Mouse (Mus musculus) forebrain, postnatal 0 days (tissue): ENCODE measurements around the gene Spag9. TPM values are rescaled to one million over a fixed set of nuclear protein-coding genes. Genes with fewer than 3 reads are reported as not detected.

Experiments
- ATAC-seq: fragments of 200-750 bp; cut with Nextera tagmentation; 2 replicates; pipeline ENCODE4 v1.8.0; 2017; ENCODE audit warnings: mild to moderate bottlenecking, moderate library complexity
- DNase-seq: peaks from one replicate; pipeline ENCODE4 v3.0.0-alpha.2; 2015
- H3K27ac ChIP-seq: fragments of 300-500 bp; sonication (generic); 2 replicates; pipeline ENCODE4 v1.5.1; 2014; ENCODE audit warnings: low read depth, mild to moderate bottlenecking, antibody characterized with exemption, low read length, moderate library complexity, mixed read lengths
- H3K27me3 ChIP-seq: fragments of 300-500 bp; sonication (generic); 2 replicates; pipeline ENCODE4 v1.6.1; 2014; ENCODE audit warnings: mild to moderate bottlenecking, low read length, mixed read lengths; ENCODE audit not compliant: insufficient read depth
- H3K36me3 ChIP-seq: fragments of 300-500 bp; sonication (generic); 2 replicates; pipeline ENCODE4 v1.6.1; 2014; ENCODE audit warnings: mild to moderate bottlenecking, moderate library complexity; ENCODE audit not compliant: insufficient read depth
- H3K4me1 ChIP-seq: fragments of 300-500 bp; sonication (generic); 2 replicates; pipeline ENCODE4 v1.6.1; 2014; ENCODE audit warnings: antibody characterized with exemption; ENCODE audit not compliant: insufficient read depth
- H3K4me2 ChIP-seq: fragments of 300-500 bp; sonication (generic); 2 replicates; pipeline ENCODE4 v1.6.1; 2014; ENCODE audit warnings: low read depth, mild to moderate bottlenecking, moderate library complexity
- H3K4me3 ChIP-seq: fragments of 300-500 bp; sonication (generic); 2 replicates; pipeline ENCODE4 v1.5.1; 2014; ENCODE audit warnings: low read depth, low read length, mixed read lengths
- H3K9ac ChIP-seq: fragments of 300-500 bp; sonication (generic); 2 replicates; pipeline ENCODE4 v1.6.1; 2014; ENCODE audit warnings: mild to moderate bottlenecking
- H3K9me3 ChIP-seq: fragments of 300-500 bp; sonication (generic); 2 replicates; pipeline ENCODE4 v1.6.1; 2016; ENCODE audit warnings: low read length
- CTCF ChIP-seq: sonication (generic); IDR thresholded peaks from 2 replicates; pipeline ENCODE4 v1.5.1; 2016; ENCODE audit warnings: antibody characterized with exemption, control low read depth, low read depth
- WGBS: fragments of 180-500 bp; shearing (Covaris S2); extraction: QIAGEN DNeasy Blood & Tissue Kit; methylation state at CpG from one replicate; pipeline ENCODE4 v1.1.7; 2014; 5-methylcytosine and 5-hydroxymethylcytosine counted together
- polyA plus RNA-seq: library from polyadenylated mRNA; unstranded; fragments of >200 nt; fragmentation: Nextera tagmentation; extraction: Ambion mirVana; gene quantifications from 2 replicates; pipeline ENCODE4 v1.2.1, GENCODE M21; 2015
- total RNA-seq: library from RNA; depleted of rRNA; stranded (reverse); fragments of >200 nt; gene quantifications from 2 replicates; pipeline ENCODE4 v1.2.3, GENCODE M21; 2014

The Spag9 gene
- total and polyA plus RNA-seq, 2 experiments from 2014 or later, result 67.1 to 155 TPM

DNA sequence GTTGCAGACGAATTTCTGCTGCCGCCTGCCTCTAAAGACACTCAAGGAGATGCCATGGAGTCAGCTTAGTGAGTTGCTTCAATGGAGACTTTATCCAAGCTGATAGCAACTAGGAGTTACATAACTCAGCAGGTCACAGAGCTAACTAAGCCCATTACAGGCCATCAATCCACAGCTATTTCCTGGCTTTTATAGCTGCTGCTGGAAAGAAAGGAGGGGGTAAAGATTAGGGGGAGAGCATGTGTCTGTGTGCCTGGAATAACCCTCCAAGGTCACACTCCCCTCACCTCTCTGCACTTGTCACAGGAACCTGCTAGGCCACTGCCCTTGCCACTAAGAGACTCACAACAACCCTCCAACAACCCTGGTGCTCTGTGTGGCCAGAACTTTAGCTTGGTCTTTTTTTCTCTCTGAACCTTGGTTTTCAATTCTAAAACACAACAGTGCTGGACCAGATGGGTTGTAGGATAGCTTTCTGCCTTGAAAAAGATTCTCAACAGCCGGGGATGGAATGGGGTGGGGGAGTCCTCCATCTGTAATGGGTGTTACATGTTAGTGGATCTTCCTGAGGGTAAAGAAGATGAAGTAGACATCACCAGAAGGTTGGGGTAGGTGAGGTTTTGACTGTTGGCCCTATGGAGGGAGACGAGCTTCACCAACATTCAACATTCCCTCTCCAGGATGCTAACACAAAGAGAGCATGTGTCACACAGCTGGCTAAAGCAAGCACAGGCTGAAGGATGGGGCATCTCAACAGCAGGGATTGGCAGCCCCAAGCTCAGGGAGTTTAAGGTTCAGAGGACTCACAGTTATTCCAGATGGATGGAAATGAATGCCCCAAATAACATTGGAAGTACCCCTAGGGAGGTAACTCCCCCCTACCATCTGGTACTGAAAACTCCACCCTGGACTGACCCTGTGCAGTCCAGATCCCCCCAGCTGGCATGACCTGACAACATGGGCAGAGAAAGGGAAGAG lies 134.5 kb downstream of the Spag9 start:
- no peaks in the 10 kb centered on the region for H3K9me3 ChIP-seq
- H3K4me3 ChIP-seq, result no peak overlapping the region
- no peak overlapping the region for H3K4me2 ChIP-seq
- H3K9ac ChIP-seq, result no peak overlapping the region
- DNase-seq, result no peak
- 60% methylated on average over 4 of the region's 4 CpGs for WGBS
- H3K4me1 ChIP-seq, result no peaks in the 10 kb centered on the region
- no peak for TF ChIP-seq CTCF
- H3K27ac ChIP-seq, result no peak overlapping the region
- no peaks in the 10 kb centered on the region for H3K27me3 ChIP-seq
- H3K36me3 ChIP-seq, result peaks cover 7% of the 10 kb centered on the region; the same call in 1 of the 2 replicates
- ATAC-seq, result no peak

DNA sequence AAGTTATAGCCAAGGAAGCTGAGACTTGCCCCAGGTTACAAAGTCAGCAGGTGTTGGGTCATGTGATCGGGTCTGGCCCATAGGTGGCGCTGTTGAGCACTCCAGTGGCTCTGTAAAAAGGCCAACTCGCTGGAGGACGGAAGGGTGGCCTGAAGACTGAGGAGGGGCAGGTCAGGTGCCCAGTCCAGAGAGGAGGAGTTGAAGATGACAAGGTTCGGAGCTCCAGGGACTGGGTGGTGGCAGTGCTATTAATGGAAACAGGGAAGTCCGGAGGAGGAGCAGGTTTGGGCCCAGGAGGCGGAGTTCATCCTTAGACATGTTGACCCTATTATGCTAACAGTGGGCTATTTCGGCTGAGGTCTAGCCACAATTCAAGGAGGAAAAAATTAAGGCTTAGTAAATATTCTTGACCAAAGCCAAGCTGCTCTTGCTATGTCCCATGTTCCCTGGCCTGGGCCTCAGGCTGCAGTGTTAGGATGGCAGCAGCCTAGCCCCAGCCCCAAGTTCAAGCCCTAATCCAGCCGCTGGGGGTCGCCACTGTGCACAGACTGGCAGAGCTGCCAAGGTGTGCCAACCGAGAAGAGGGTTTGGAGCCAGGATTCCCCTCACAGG lies 137.6 kb downstream of the Spag9 start:
- Histone ChIP-seq H3K4me2 (0 out of 2 replicates have a peak overlapping the region, but pooled peaks have one; percentile 1), H3K27me3 (no peaks in the 10 kb centered on the region), H3K4me3 (no peak overlapping the region), H3K9me3 (no peaks in the 10 kb centered on the region), H3K36me3 (no peaks in the 10 kb centered on the region), H3K27ac (no peak overlapping the region), H3K9ac (no peak overlapping the region), H3K4me1 (no peaks in the 10 kb centered on the region)
- ATAC-seq (peak; percentile 67), DNase-seq (peak; percentile 77)
- 18% methylated on average over 11 of the region's 11 CpGs for WGBS
- TF ChIP-seq CTCF, result peak; percentile 88

DNA sequence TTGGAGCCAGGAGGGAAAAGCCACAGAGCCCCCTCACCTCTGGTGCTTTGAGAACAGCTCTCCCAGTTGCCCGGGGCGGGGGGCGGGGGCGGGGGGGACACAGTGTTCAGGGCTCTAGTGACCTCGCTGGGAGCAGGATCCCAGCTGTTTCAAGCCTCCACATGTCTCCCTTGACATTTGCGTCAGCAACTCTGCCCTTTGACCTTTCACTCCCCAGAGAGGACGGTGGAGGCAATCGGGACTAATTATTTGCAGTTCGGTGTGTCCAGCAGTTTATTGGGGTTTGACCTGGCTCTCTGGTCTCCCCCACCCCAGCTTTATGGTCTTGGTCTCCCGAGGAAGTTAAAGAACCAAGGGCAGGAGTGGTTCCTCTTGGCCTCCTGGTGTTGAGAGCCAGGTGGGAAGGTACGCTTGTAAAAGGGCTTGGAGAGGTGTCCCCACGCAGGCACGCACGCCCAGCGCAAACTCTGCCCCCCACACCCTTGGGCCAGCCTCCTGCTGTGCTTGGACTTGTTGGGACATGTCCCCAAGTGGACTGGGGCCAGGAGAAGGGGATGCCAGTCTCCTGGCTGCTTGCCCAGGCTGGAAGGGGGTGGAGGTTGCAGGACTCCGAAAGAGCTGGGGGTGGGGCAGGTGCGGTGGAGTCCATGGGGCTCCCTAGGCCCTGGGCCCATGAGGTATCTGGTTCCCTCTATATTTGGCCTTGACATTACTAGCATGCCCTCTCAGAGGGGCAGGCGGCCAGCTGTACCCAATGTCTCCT lies 138.4 kb downstream of the Spag9 start:
- Histone ChIP-seq H3K27me3 (no peaks in the 10 kb centered on the region), H3K36me3 (no peaks in the 10 kb centered on the region), H3K9ac (no peak overlapping the region), H3K4me3 (no peak overlapping the region), H3K27ac (no peak overlapping the region), H3K9me3 (no peaks in the 10 kb centered on the region), H3K4me1 (no peaks in the 10 kb centered on the region), H3K4me2 (no peak overlapping the region)
- TF ChIP-seq CTCF, result no peak
- WGBS, result 34% methylated on average over 18 of the region's 18 CpGs
- ATAC-seq (no peak), DNase-seq (no peak)

DNA sequence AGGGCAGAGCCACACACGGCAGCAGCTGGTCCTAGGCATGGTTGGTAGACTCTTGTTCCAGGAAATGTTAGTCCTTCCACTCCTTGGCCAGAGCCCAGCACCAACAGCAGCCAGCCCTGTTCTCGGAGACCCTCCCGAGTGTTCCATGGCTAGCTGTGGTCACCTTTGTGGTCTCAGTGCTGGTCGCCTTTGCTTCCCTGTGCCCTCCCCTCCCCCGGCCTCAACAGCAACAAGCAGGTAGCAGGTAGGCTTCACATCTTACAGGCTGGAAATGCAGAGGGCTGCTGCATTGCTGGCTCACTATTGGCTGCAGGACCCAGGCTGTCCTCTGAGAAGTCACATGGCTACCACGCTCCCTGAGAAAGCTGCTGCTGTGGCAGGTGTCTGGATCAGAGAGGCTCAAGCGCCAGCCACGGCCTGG lies 139.7 kb downstream of the Spag9 start:
- Histone ChIP-seq H3K4me1 (no peaks in the 10 kb centered on the region), H3K27ac (no peak overlapping the region), H3K27me3 (no peaks in the 10 kb centered on the region), H3K36me3 (no peaks in the 10 kb centered on the region), H3K4me3 (no peak overlapping the region), H3K9me3 (no peaks in the 10 kb centered on the region), H3K4me2 (no peak overlapping the region), H3K9ac (no peak overlapping the region)
- no peak for DNase-seq
- no peak for ATAC-seq
- 60% methylated on average over 8 of the region's 8 CpGs for WGBS
- no peak for TF ChIP-seq CTCF

DNA sequence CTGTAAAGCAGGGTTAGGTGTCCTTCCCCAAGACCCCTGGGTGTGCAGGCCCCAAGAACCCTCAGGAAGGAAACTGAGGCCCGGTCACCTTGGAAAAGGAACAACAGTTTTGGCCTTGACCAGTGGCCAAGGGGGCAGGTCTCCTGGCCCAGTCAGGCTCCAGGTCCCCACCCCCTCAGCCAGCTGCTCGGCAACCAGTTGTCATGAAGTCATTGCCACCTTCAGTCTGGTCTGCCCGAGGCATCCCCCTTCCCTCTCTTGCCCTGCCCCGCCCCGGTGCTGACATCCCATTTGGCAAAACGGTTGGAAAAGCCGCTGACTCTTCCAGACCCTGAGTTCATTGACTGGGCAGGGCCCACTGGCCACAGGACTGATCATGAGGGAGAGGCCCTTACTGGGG lies 140.8 kb downstream of the Spag9 start:
- no peak for TF ChIP-seq CTCF
- H3K27ac ChIP-seq, result no peak overlapping the region
- no peak overlapping the region for H3K4me3 ChIP-seq
- H3K4me2 ChIP-seq, result no peak overlapping the region
- H3K27me3 ChIP-seq, result no peaks in the 10 kb centered on the region
- no peaks in the 10 kb centered on the region for H3K36me3 ChIP-seq
- ATAC-seq, result no peak
- no peaks in the 10 kb centered on the region for H3K4me1 ChIP-seq
- no peak for DNase-seq
- H3K9ac ChIP-seq, result no peak overlapping the region
- 76% methylated on average over 7 of the region's 7 CpGs for WGBS
- H3K9me3 ChIP-seq, result no peaks in the 10 kb centered on the region

DNA sequence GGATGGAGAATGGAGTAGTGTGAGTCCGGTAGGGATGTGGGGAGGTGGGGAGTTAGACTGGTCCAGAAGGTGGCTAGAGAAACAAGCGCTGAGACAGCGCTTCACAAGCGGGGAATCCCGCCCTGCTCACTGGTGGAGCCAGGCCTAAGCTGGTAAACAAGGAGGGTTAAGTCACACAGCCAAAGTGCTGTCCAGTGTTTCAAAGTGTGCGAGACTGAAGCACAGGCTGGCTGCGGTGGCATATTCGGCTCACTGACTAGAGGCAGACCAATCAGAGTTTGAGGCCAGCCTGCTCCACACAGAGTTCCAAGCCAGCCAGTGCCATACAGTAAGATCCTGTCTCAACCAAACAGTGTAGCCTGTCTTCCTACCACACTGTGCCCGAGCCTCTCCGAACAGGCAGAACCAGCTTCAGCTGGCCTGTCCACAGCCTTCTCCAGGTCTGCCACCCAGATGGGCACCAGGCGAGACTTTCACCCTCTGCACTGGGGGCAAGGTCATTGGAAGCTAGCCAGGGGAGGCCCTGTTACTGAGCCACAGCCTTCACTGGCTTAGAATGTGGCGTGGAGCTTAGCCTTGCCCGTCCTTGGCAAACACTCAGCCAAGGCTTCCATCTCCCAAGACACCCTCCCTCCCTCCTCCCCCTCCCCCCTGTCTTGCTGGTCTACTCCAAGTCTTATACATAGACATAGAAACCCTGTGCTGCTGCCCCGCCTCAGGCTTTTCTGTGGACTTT lies 141.6 kb downstream of the Spag9 start:
- no peaks in the 10 kb centered on the region for H3K4me1 ChIP-seq
- H3K27me3 ChIP-seq, result no peaks in the 10 kb centered on the region
- H3K4me2 ChIP-seq, result no peak overlapping the region
- no peak overlapping the region for H3K27ac ChIP-seq
- ATAC-seq, result peak; percentile 54
- DNase-seq, result no peak
- no peak overlapping the region for H3K4me3 ChIP-seq
- H3K9ac ChIP-seq, result no peak overlapping the region
- WGBS, result 66% methylated on average over 14 of the region's 14 CpGs
- no peak for TF ChIP-seq CTCF
- no peaks in the 10 kb centered on the region for H3K36me3 ChIP-seq
- no peaks in the 10 kb centered on the region for H3K9me3 ChIP-seq
